Mouse (Mus musculus) ES-E14 (cell line): ENCODE results near the gene Pnma1. TPM values are rescaled to one million over a fixed set of nuclear protein-coding genes. Genes with fewer than 3 reads are reported as not detected.

ENCODE experiments used
- DNase-seq: peaks from one replicate; pipeline ENCODE4 v3.0.0-alpha.2; 2013; ENCODE audit warnings: low read depth, low spot score
- H3K27ac ChIP-seq: 2 replicates; pipeline ENCODE4 v1.5.1; 2012; ENCODE audit warnings: low read depth, mild to moderate bottlenecking, low read length, moderate library complexity, mixed read lengths; ENCODE audit not compliant: poor library complexity, insufficient read depth, severe bottlenecking
- H3K36me3 ChIP-seq: 2 replicates; pipeline ENCODE4 v1.6.1; 2012; ENCODE audit warnings: mild to moderate bottlenecking, low read length, moderate library complexity, mixed read lengths; ENCODE audit not compliant: control insufficient read depth, poor library complexity, insufficient read depth, severe bottlenecking
- H3K4me1 ChIP-seq, 2 experiments: fragments of 150-350 bp in 1 of 2; sonication (generic) in 1 of 2; 2 replicates each; pipeline ENCODE4 v1.6.1; 2012; ENCODE audit warnings: low read length in 2 of 2, mild to moderate bottlenecking in 1 of 2, mixed read lengths in 1 of 2; ENCODE audit not compliant: control insufficient read depth in 2 of 2, insufficient read depth in 2 of 2, poor library complexity in 1 of 2
- H3K4me3 ChIP-seq, 2 experiments: fragments of 150-350 bp in 1 of 2; sonication (generic) in 1 of 2; 2 replicates each; pipeline ENCODE4 v1.5.1; 2012; ENCODE audit warnings: low read length in 2 of 2, low read depth in 1 of 2, mild to moderate bottlenecking in 1 of 2, mixed read lengths in 1 of 2; ENCODE audit not compliant: insufficient read depth in 1 of 2, poor library complexity in 1 of 2, severe bottlenecking in 1 of 2
- H3K9ac ChIP-seq: 2 replicates; pipeline ENCODE4 v1.6.1; 2012; ENCODE audit warnings: low read depth, mild to moderate bottlenecking, low read length, mixed read lengths; ENCODE audit not compliant: poor library complexity, insufficient read depth, severe bottlenecking
- H3K9me3 ChIP-seq: fragments of 150-350 bp; sonication (generic); 2 replicates; pipeline ENCODE4 v1.6.1; 2012; ENCODE audit warnings: low read depth, mild to moderate bottlenecking, low read length; ENCODE audit not compliant: control insufficient read depth, insufficient read depth
- CHD2 ChIP-seq: IDR thresholded peaks from 2 replicates; pipeline ENCODE4 v1.6.1; 2014; ENCODE audit warnings: mild to moderate bottlenecking, low read depth, low read length, inconsistent platforms
- HCFC1 ChIP-seq: IDR thresholded peaks from 2 replicates; pipeline ENCODE4 v1.6.1; 2012; ENCODE audit warnings: low read length, inconsistent platforms, borderline replicate concordance; ENCODE audit not compliant: insufficient read depth
- MAFK ChIP-seq: IDR thresholded peaks from 2 replicates; pipeline ENCODE4 v1.6.1; 2014; ENCODE audit warnings: mild to moderate bottlenecking, low read depth, low read length, inconsistent platforms; ENCODE audit not compliant: insufficient read depth
- ZC3H11A ChIP-seq: IDR thresholded peaks from 2 replicates; pipeline ENCODE4 v1.6.1; 2012; ENCODE audit warnings: low read depth, mild to moderate bottlenecking, inconsistent platforms, low read length, borderline replicate concordance
- ZNF384 ChIP-seq: IDR thresholded peaks from 2 replicates; pipeline ENCODE4 v1.6.1; 2012; ENCODE audit warnings: low read depth, low read length, inconsistent platforms
- in situ Hi-C, 2 experiments: fragments of 600-800 bp; cut with MboI; formaldehyde crosslinking; loops; one replicate each; pipeline ENCODE4 v1.15.1; 2025; ENCODE audit warnings: low sequenced_read_pairs in 2 of 2, inconsistent platforms in 1 of 2; ENCODE audit not compliant: unreplicated experiment in 2 of 2
- total RNA-seq: library from RNA; depleted of rRNA; stranded (reverse); fragments of 300-350 nt; gene quantifications from 2 replicates; pipeline ENCODE4 v1.2.3, GENCODE M21; 2012

Gene Pnma1
- total RNA-seq, 1 experiment: 0.80 TPM

- no peaks in the 10 kb centered on the region for H3K9me3 ChIP-seq
- in situ Hi-C loops: no loop called here
- peak overlapping the region; percentile 70 to 93 for H3K4me3 ChIP-seq
- peak overlapping the region; percentile 73; the same call in 1 of the 2 replicates for H3K27ac ChIP-seq
- peaks cover 38 to 48% of the 10 kb centered on the region in 2 experiments for H3K4me1 ChIP-seq
- H3K36me3 ChIP-seq: no peaks in the 10 kb centered on the region
- peak; percentile 62; the same call in 1 of the 2 replicates for TF ChIP-seq CHD2
- no peak for TF ChIP-seq ZC3H11A
- DNase-seq: no peak
- peak overlapping the region; percentile 84 for H3K9ac ChIP-seq
Measured at GRCm38 (mm10) chr12:84192741-84193641, 44.7 kb upstream of the Pnma1 start.

GRCm38 (mm10) chr12:84192280-84192679 is 44.0 kb upstream of the Pnma1 start:
- no peak for TF ChIP-seq ZC3H11A
- no peak for TF ChIP-seq CHD2
- TF ChIP-seq ZNF384: no peak
- TF ChIP-seq HCFC1: no peak
- TF ChIP-seq MAFK: no peak
- in situ Hi-C loops: no loop called here
- no peak overlapping the region for H3K27ac ChIP-seq
- H3K4me1 ChIP-seq: peaks cover 36 to 51% of the 10 kb centered on the region in 2 experiments
- H3K36me3 ChIP-seq: no peaks in the 10 kb centered on the region; the same call in 1 of the 2 replicates
- H3K4me3 ChIP-seq: peak overlapping the region; percentile 70 to 93
- peak overlapping the region; percentile 84 for H3K9ac ChIP-seq
- no peak for DNase-seq
- H3K9me3 ChIP-seq: no peaks in the 10 kb centered on the region

- H3K9ac ChIP-seq: peak overlapping the region; percentile 84; the same call in 1 of the 2 replicates
- H3K4me3 ChIP-seq: peak overlapping the region in 1 of 2 experiments; percentile 93; a peak in 3 of 4 replicates
- no peak for DNase-seq
- in situ Hi-C loops: no loop called here
- peaks cover 36 to 54% of the 10 kb centered on the region in 2 experiments for H3K4me1 ChIP-seq
- no peaks in the 10 kb centered on the region for H3K9me3 ChIP-seq
- H3K27ac ChIP-seq: no peak overlapping the region
- H3K36me3 ChIP-seq: peaks cover 2% of the 10 kb centered on the region; the same call in 1 of the 2 replicates
- no peak for TF ChIP-seq ZNF384
- no peak for TF ChIP-seq CHD2
- no peak for TF ChIP-seq HCFC1
- TF ChIP-seq ZC3H11A: no peak
- TF ChIP-seq MAFK: no peak
Measured at GRCm38 (mm10) chr12:84191770-84192169, 43.5 kb upstream of the Pnma1 start.

GRCm38 (mm10) chr12:84191190-84191589 is 42.9 kb upstream of the Pnma1 start:
- H3K4me1 ChIP-seq: peaks cover 32 to 53% of the 10 kb centered on the region in 2 experiments
- H3K9me3 ChIP-seq: no peaks in the 10 kb centered on the region
- H3K36me3 ChIP-seq: peaks cover 3% of the 10 kb centered on the region; the same call in 1 of the 2 replicates
- TF ChIP-seq CHD2 (no peak), HCFC1 (no peak), ZC3H11A (no peak), ZNF384 (no peak), MAFK (no peak)
- in situ Hi-C loops: no loop called here
- H3K4me3 ChIP-seq: no peak overlapping the region
- no peak for DNase-seq
- H3K9ac ChIP-seq: 0 out of 2 replicates have a peak overlapping the region, but pooled peaks have one; percentile 19
- no peak overlapping the region for H3K27ac ChIP-seq
